Mouse (Mus musculus) urinary bladder, adult 2 months (tissue): ENCODE results near the gene Flywch2. TPM values are rescaled to one million over a fixed set of nuclear protein-coding genes. Genes with fewer than 3 reads are reported as not detected.

ENCODE experiments used
- DNase-seq: peaks from one replicate; pipeline ENCODE4 v3.0.0; 2022; ENCODE audit warnings: low spot score
- polyA plus RNA-seq: library from polyadenylated mRNA; depleted of rRNA; stranded (reverse); fragments of >200 nt; gene quantifications from 2 replicates; pipeline ENCODE4 v1.2.3, GENCODE M21; 2012

The Flywch2 gene
- polyA plus RNA-seq, 1 experiment, result 13.2 TPM

- DNase-seq, result no peak
Observed at GRCm38 (mm10) chr17:23748631-23749391, 37.1 kb downstream of the Flywch2 start.

GRCm38 (mm10) chr17:23748026-23748425 lies 37.9 kb downstream of the Flywch2 start:
- no peak for DNase-seq

GRCm38 (mm10) chr17:23747471-23747870 lies 38.4 kb downstream of the Flywch2 start:
- no peak for DNase-seq

- DNase-seq, result peak; percentile 19
Observed at GRCm38 (mm10) chr17:23746767-23747166, 39.1 kb downstream of the Flywch2 start.

- no peak for DNase-seq
Observed at GRCm38 (mm10) chr17:23746311-23746710, 39.6 kb downstream of the Flywch2 start.

GRCm38 (mm10) chr17:23745301-23746251 lies 40.3 kb downstream of the Flywch2 start, which contains the start of gene Kremen2:
Kremen2 (minus strand) TSS chr17:23745833.
- no peak for DNase-seq

GRCm38 (mm10) chr17:23744651-23745050 lies 41.2 kb downstream of the Flywch2 start:
- no peak for DNase-seq

GRCm38 (mm10) chr17:23744076-23744475 lies 41.8 kb downstream of the Flywch2 start:
- no peak for DNase-seq

- DNase-seq, result no peak
Observed at GRCm38 (mm10) chr17:23742941-23743340, 42.9 kb downstream of the Flywch2 start.

GRCm38 (mm10) chr17:23742210-23742793 lies 43.6 kb downstream of the Flywch2 start:
- no peak for DNase-seq

GRCm38 (mm10) chr17:23741359-23742209 lies 44.3 kb downstream of the Flywch2 start:
- no peak for DNase-seq

GRCm38 (mm10) chr17:23740598-23741021 lies 45.3 kb downstream of the Flywch2 start, which contains the start of gene Paqr4:
Paqr4 (minus strand) TSS chr17:23740867.
- no peak for DNase-seq

- DNase-seq, result peak; percentile 71
Observed at GRCm38 (mm10) chr17:23740136-23740584, 45.7 kb downstream of the Flywch2 start.

GRCm38 (mm10) chr17:23739202-23740135 lies 46.4 kb downstream of the Flywch2 start:
- no peak for DNase-seq

GRCm38 (mm10) chr17:23738836-23739201 lies 47.1 kb downstream of the Flywch2 start:
- DNase-seq, result no peak

GRCm38 (mm10) chr17:23737493-23738445 lies 48.1 kb downstream of the Flywch2 start:
- DNase-seq, result no peak

GRCm38 (mm10) chr17:23734341-23734740 lies 51.5 kb downstream of the Flywch2 start:
- DNase-seq, result no peak

GRCm38 (mm10) chr17:23730441-23730840 lies 55.4 kb downstream of the Flywch2 start:
- no peak for DNase-seq
